Mouse (Mus musculus): Measurements from ENCODE around the gene Gabarapl2. TPM values are rescaled to one million over a fixed set of nuclear protein-coding genes. Genes with fewer than 3 reads are reported as not detected.

The Gabarapl2 gene
- polyA plus RNA-seq, 1 experiment from 2014 or later = 492 TPM

DNA sequence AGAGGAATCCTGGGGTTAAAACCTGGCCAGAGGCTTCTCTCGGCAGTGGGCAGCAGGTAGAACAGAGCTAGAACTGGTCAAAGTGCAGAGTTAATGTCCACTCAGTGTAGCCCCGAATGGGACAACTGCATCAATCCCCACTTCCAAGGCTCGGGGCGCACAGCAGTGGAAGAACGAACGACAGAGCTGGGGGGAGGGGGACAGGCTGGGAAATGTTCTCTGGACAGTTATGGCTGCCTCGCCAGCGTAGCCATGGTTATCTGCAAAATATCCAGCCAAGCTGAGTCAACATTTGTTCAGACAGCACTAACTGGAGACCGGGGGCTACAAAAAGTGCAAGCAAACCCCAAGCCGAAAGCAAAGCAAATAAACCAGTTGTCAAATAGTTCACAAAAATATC lies 37.6 kb downstream of the Gabarapl2 start:
- 0 out of 2 replicates have a peak overlapping the region, but pooled peaks have one; percentile 5 for H3K9ac ChIP-seq
- H3K4me3 ChIP-seq = no peak overlapping the region
- H3K9me3 ChIP-seq = no peaks in the 10 kb centered on the region
- 80% methylated on average over 10 of the region's 10 CpGs for WGBS
- ATAC-seq (ENCODE audit: low FRiP score) = no peak
- H3K4me1 ChIP-seq (replicated peaks) = no peaks in the 10 kb centered on the region
- peaks cover 57% of the 10 kb centered on the region for H3K36me3 ChIP-seq
- H3K27me3 ChIP-seq = no peaks in the 10 kb centered on the region
- H3K27ac ChIP-seq = no peak overlapping the region
- no peak overlapping the region for H3K4me2 ChIP-seq

DNA sequence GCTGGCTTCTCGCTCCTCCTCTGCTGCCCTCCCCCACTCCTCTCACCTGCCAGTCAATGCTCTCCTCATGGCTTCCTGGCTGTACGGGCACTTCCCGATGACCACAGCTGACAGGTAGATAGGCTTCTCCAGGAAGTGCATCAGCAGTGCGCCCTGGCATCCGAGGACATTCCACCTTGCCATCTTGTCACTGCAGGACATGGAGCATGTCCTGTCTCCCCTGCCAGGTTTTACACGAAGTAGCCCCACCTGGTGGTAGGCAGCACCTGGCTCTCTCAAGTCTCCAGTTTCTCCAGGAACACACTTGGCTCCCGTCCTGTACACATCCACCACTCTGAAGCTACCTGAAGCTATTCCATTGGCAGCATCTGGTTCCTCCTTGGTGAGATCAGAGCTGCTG lies 41.6 kb downstream of the Gabarapl2 start:
- no peak for ATAC-seq (ENCODE audit: low FRiP score)
- no peak overlapping the region for H3K27ac ChIP-seq
- no peaks in the 10 kb centered on the region for H3K9me3 ChIP-seq
- H3K4me3 ChIP-seq = no peak overlapping the region
- H3K36me3 ChIP-seq = peaks cover 61% of the 10 kb centered on the region
- H3K27me3 ChIP-seq = no peaks in the 10 kb centered on the region
- WGBS = 85% methylated on average over 7 of the region's 7 CpGs
- H3K9ac ChIP-seq = no peak overlapping the region
- no peaks in the 10 kb centered on the region for H3K4me1 ChIP-seq (replicated peaks)
- no peak overlapping the region for H3K4me2 ChIP-seq

DNA sequence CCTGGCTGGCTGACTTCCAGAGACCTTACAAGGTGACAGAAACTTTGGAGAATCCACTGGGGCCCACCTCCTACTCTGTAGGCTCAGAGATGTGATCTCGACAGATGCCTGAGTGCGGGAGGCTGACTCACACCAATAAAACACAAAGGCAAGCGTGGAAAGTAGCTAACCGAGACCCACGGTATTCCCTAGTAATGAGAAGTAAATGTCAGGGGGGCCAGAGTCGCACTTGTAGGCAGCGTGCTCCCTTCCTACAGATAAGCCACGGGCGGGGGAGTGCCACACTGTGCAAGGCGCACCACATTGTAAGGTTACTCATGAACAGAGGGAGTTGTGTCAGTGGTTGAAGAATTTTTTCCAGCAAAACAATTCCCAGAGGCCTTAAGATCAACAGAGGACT lies 44.0 kb downstream of the Gabarapl2 start:
- Histone ChIP-seq H3K27me3 (no peaks in the 10 kb centered on the region), H3K4me2 (no peak overlapping the region), H3K9me3 (no peaks in the 10 kb centered on the region), H3K4me1 (replicated peaks) (no peaks in the 10 kb centered on the region), H3K4me3 (no peak overlapping the region), H3K27ac (no peak overlapping the region), H3K36me3 (peaks cover 63% of the 10 kb centered on the region), H3K9ac (no peak overlapping the region)
- WGBS = 89% methylated on average over 10 of the region's 10 CpGs
- ATAC-seq (ENCODE audit: low FRiP score) = no peak

DNA sequence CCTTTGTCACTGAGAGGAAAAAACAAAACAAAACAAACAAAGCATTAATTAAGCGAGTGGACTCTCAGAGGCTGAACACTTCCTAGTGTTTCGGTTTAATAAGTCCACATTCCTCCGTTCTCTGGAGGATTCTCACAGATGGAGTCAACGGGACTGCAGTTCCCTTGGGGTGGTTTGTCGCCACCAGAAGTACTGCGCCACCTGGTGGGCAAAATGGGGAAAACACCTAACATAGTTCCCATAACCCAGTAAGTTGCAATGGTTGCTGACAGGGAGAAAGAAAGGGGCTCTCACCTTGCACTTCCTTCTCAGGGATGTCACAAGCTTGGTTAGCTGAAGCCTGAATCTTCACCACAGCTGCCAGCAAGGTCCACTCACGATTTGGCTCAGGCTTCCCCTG lies 49.4 kb downstream of the Gabarapl2 start:
- Histone ChIP-seq H3K27me3 (no peaks in the 10 kb centered on the region), H3K4me2 (no peak overlapping the region), H3K9ac (no peak overlapping the region), H3K27ac (no peak overlapping the region), H3K4me1 (replicated peaks) (peaks cover 8% of the 10 kb centered on the region), H3K9me3 (no peaks in the 10 kb centered on the region), H3K36me3 (peaks cover 52% of the 10 kb centered on the region), H3K4me3 (no peak overlapping the region)
- 15% methylated on average over 7 of the region's 7 CpGs for WGBS
- no peak for ATAC-seq (ENCODE audit: low FRiP score)

DNA sequence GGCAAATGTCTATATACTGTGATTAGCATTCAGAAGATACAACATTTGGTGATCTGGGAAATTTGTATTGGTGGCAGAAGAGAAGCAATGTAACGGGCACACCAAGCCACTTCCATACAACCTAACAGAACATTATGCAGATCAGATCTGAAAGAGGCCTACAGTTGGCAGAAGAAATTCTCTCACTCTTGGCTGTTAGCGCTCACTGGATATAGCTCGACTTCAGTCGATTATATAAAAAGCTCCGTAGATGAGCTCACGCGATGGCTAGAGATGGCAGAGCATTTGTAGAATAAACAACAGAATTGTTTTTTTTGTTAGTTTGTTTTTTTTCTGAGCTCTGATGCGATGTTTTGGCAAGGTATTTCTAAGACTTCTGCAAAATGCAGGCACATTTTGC lies 50.8 kb downstream of the Gabarapl2 start:
- Histone ChIP-seq H3K27ac (no peak overlapping the region), H3K4me1 (replicated peaks) (peaks cover 8% of the 10 kb centered on the region), H3K9ac (peak overlapping the region; percentile 88), H3K27me3 (no peaks in the 10 kb centered on the region), H3K9me3 (no peaks in the 10 kb centered on the region), H3K4me3 (peak overlapping the region; percentile 81), H3K36me3 (peaks cover 53% of the 10 kb centered on the region), H3K4me2 (peak overlapping the region; percentile 74)
- 67% methylated on average over 8 of the region's 8 CpGs for WGBS
- no peak for ATAC-seq (ENCODE audit: low FRiP score)

DNA sequence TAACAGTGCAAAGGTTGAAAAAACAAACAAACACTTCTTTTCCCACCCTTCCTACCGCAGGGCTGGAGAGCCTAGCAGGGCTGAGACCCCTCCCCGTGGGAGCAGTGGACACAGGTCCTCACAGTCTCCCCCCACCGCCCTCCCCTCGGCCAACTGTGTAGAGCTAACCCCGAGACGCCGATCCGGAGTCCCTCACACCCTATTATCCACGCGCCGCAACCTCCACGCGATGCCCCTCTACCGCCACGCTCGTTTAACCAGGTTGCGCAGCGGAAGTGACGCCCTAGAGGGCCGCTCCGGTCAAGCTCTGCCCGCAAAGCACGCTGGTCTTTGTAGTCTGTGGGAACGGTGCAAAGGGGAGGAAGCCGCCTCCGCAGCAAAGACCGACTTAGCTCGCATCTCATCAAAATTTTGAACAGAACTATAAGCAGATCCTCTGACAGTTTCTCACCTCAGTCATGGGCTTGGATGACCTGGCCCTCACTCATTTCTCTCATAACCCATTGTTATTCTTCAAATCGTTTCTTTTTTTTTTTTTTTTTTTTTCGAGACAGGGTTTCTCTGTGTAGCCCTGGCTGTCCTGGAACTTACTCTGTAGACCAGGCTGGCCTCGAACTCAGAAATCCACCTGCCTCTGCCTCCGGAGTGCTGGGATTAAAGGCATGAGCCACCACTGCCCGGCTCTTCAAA lies 51.7 kb downstream of the Gabarapl2 start, which contains the start of gene Adat1:
Gene Adat1 (minus strand): TSS at position 290 of the 690 bp plus-strand sequence.
- peaks cover 56% of the 10 kb centered on the region for H3K36me3 ChIP-seq
- H3K9ac ChIP-seq = peak within 1 kb of the TSS; percentile 88
- 6% methylated on average over 32 of the region's 33 CpGs for WGBS

DNA sequence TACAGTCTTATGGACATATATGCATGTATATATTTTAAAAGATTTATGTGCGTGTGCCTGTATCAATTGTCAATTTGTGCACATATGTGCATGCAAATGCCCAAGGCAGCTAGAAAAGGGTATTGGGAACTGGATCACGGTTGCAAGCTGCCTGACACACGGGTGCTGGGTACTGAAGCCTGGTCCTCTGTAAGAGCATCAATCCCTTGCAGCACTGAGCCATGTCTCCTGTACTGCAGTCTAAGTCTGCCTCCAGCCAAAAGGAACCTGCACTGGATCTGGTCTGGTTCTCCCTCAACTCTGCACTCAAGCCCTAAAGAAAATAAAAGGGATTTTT lies 52.2 kb downstream of the Gabarapl2 start:
- Histone ChIP-seq H3K4me2 (no peak overlapping the region; the same call in 1 of the 2 replicates), H3K9ac (no peak overlapping the region), H3K36me3 (peaks cover 56% of the 10 kb centered on the region), H3K27me3 (no peaks in the 10 kb centered on the region), H3K4me3 (peak overlapping the region; percentile 81; the same call in 1 of the 2 replicates), H3K27ac (no peak overlapping the region), H3K4me1 (replicated peaks) (peaks cover 8% of the 10 kb centered on the region), H3K9me3 (no peaks in the 10 kb centered on the region)
- 71% methylated on average over 3 of the region's 3 CpGs for WGBS
- peak; percentile 55; the same call in 1 of the 2 replicates for ATAC-seq (ENCODE audit: low FRiP score)

More for the DNA sequence above, 51.7 kb downstream of the Gabarapl2 start, which contains the start of gene Adat1:
- peaks cover 8% of the 10 kb centered on the region for H3K4me1 ChIP-seq (replicated peaks)
- H3K27ac ChIP-seq = peak within 1 kb of the TSS; percentile 67
- peak within 1 kb of the TSS; percentile 81 for H3K4me3 ChIP-seq
- H3K27me3 ChIP-seq = no peaks in the 10 kb centered on the region
- H3K4me2 ChIP-seq = peak within 1 kb of the TSS; percentile 74
- H3K9me3 ChIP-seq = no peaks in the 10 kb centered on the region
- peak; percentile 96 for ATAC-seq (ENCODE audit: low FRiP score)

Other genes with a start within 250 kb of the Gabarapl2 start
- 3.1 TPM in 1 of 2 replicates, not detected in the other for gene Ctrb1, start 249.7 kb upstream of the Gabarapl2 start, polyA plus RNA-seq (2015; fragmentation: Nextera tagmentation; extraction: Ambion mirVana)
- gene Bcar1, start 196.9 kb upstream of the Gabarapl2 start, polyA plus RNA-seq (2015; fragmentation: Nextera tagmentation; extraction: Ambion mirVana) = 55.4 and 55.6 TPM in 2 replicates
- gene Cfdp1, start 86.4 kb upstream of the Gabarapl2 start, polyA plus RNA-seq (2015; fragmentation: Nextera tagmentation; extraction: Ambion mirVana) = 196 and 199 TPM in 2 replicates
- gene Tmem170, start 64.0 kb upstream of the Gabarapl2 start, polyA plus RNA-seq (2015; fragmentation: Nextera tagmentation; extraction: Ambion mirVana) = 5.7 and 5.9 TPM in 2 replicates
- 4.7 and 4.9 TPM in 2 replicates for gene Chst5, start 30.3 kb upstream of the Gabarapl2 start, polyA plus RNA-seq (2015; fragmentation: Nextera tagmentation; extraction: Ambion mirVana)
- gene Tmem231, start 6.8 kb upstream of the Gabarapl2 start, polyA plus RNA-seq (2015; fragmentation: Nextera tagmentation; extraction: Ambion mirVana) = 16.8 and 17.6 TPM in 2 replicates
- 8.1 and 8.5 TPM in 2 replicates for gene Adat1, start 51.6 kb downstream of the Gabarapl2 start, polyA plus RNA-seq (2015; fragmentation: Nextera tagmentation; extraction: Ambion mirVana)
- 171 and 172 TPM in 2 replicates for gene Kars, start 70.6 kb downstream of the Gabarapl2 start, polyA plus RNA-seq (2015; fragmentation: Nextera tagmentation; extraction: Ambion mirVana)
- 56.4 and 58.0 TPM in 2 replicates for gene Terf2ip, start 70.7 kb downstream of the Gabarapl2 start, polyA plus RNA-seq (2015; fragmentation: Nextera tagmentation; extraction: Ambion mirVana)
- 0.54 and 0.82 TPM in 2 replicates for gene Gm6793, start 74.3 kb downstream of the Gabarapl2 start, polyA plus RNA-seq (2015; fragmentation: Nextera tagmentation; extraction: Ambion mirVana)